In genomic region chr9:86777309-86777708, GRCm38 (mm10) we compare ENCODE assay signal across 18 mouse cellular contexts. TPM values are rescaled to one million over a fixed set of nuclear protein-coding genes. Genes with fewer than 3 reads are reported as not detected.
DNase-seq lines count a peak whose midpoint lies in the region; ATAC-seq lines count a peak whose summit lies in the region.
"Had no signal": no experiment of that assay in that cellular context is flagged by ENCODE, and none has a peak within 500 bp of the region (broad histone marks: within the 10 kb centered on the region; RNA-seq: fewer than 3 reads in every experiment).

No protein-coding gene starts in this region.

- H3K4me2 ChIP-seq in kidney, embryonic 15.5 days: no peak overlapping the region
- H3K4me2 ChIP-seq in forebrain, embryonic 16.5 days (ENCODE audit: low read length): no peak overlapping the region
- H3K4me2 ChIP-seq in heart, embryonic 11.5 days: no peak overlapping the region
- H3K4me2 ChIP-seq: liver, embryonic 12.5 days; lung, embryonic 14.5 days had no signal

- 53% methylated on average over 7 of the region's 7 CpGs for WGBS in kidney, embryonic 15.5 days
- 59% methylated on average over 7 of the region's 7 CpGs for WGBS in forebrain, embryonic 16.5 days
- WGBS in heart, embryonic 11.5 days (ENCODE audit: insufficient replicate concordance): 64% methylated on average over 7 of the region's 7 CpGs

- no peaks in the 10 kb centered on the region for H3K27me3 ChIP-seq in kidney, embryonic 15.5 days
- H3K27me3 ChIP-seq in forebrain, embryonic 16.5 days (replicated peaks; ENCODE audit: control insufficient read depth, insufficient read depth, low read length): no peaks in the 10 kb centered on the region
- H3K27me3 ChIP-seq in heart, embryonic 11.5 days (ENCODE audit: control insufficient read depth, insufficient read depth, low read length): no peaks in the 10 kb centered on the region
- H3K27me3 ChIP-seq: liver, embryonic 12.5 days; Patski had no signal

- 0 out of 2 replicates have a peak, but pooled peaks have one; percentile 12 for ATAC-seq in kidney, embryonic 15.5 days (replicated peaks; ENCODE audit: low FRiP score)
- peak; percentile 61 for ATAC-seq in forebrain, embryonic 16.5 days
- no peak for ATAC-seq in heart, embryonic 11.5 days (replicated peaks; ENCODE audit: insufficient number of reproducible peaks, low FRiP score, low TSS enrichment)
- ATAC-seq: activated CD4-positive, CD25-positive, alpha-beta regulatory T cell, adult 4 months; liver, embryonic 12.5 days; Patski had no signal

- H3K4me3 ChIP-seq in kidney, embryonic 15.5 days (replicated peaks): no peak overlapping the region
- H3K4me3 ChIP-seq in forebrain, embryonic 16.5 days (replicated peaks; ENCODE audit: low read length): no peak overlapping the region
- no peak overlapping the region for H3K4me3 ChIP-seq in heart, embryonic 11.5 days (ENCODE audit: low read depth, low read length)
- H3K4me3 ChIP-seq: heart, adult 2 months; liver, embryonic 12.5 days had no signal

- H3K27ac ChIP-seq in kidney, embryonic 15.5 days: no peak overlapping the region
- no peak overlapping the region for H3K27ac ChIP-seq in forebrain, embryonic 16.5 days (ENCODE audit: low read length)
- H3K27ac ChIP-seq in heart, embryonic 11.5 days (ENCODE audit: low read depth, low read length): no peak overlapping the region
- H3K27ac ChIP-seq: heart, adult 2 months; liver, embryonic 12.5 days had no signal

- no peaks in the 10 kb centered on the region for H3K4me1 ChIP-seq in kidney, embryonic 15.5 days
- peaks cover 2% of the 10 kb centered on the region; the same call in 1 of the 2 replicates for H3K4me1 ChIP-seq in forebrain, embryonic 16.5 days (replicated peaks; ENCODE audit: control insufficient read depth, insufficient read depth, low read length)
- H3K4me1 ChIP-seq in heart, embryonic 11.5 days (ENCODE audit: control insufficient read depth, insufficient read depth, low read length): 0 out of 2 replicates have a peak, but pooled peaks cover 2% of the 10 kb centered on the region
- H3K4me1 ChIP-seq: liver, embryonic 12.5 days had no signal

- peak; percentile 81 for DNase-seq in heart, adult 11 months
- no peak for DNase-seq in heart, postnatal 4 days
- no peak for DNase-seq in kidney, adult 18-20 months
- DNase-seq in MN1 (ENCODE audit: low spot score): peak; percentile 30
- DNase-seq in spleen, postnatal 36 days (ENCODE audit: low spot score in 2 of 2): no peak
- DNase-seq: adrenal gland, postnatal 25 days; B cell, adult 2 months; cerebellum, adult 8-10 months; heart, adult 2 months; lung, embryonic 14.5 days; midbrain, embryonic 14.5 days; thymus, postnatal 14 days had no signal

- 0 out of 2 replicates have a peak, but pooled peaks cover 2% of the 10 kb centered on the region for H3K36me3 ChIP-seq in kidney, embryonic 15.5 days
- peaks cover 12% of the 10 kb centered on the region for H3K36me3 ChIP-seq in forebrain, embryonic 16.5 days (ENCODE audit: control insufficient read depth, insufficient read depth)
- no peaks in the 10 kb centered on the region for H3K36me3 ChIP-seq in heart, embryonic 11.5 days (ENCODE audit: control insufficient read depth, insufficient read depth, low read length)
- H3K36me3 ChIP-seq: liver, embryonic 12.5 days had no signal

- no peak overlapping the region for H3K9ac ChIP-seq in kidney, embryonic 15.5 days
- H3K9ac ChIP-seq in forebrain, embryonic 16.5 days (replicated peaks; ENCODE audit: low read depth, low read length): no peak overlapping the region
- H3K9ac ChIP-seq in heart, embryonic 11.5 days (ENCODE audit: low read depth, low read length): no peak overlapping the region
- H3K9ac ChIP-seq: liver, embryonic 12.5 days; lung, embryonic 14.5 days had no signal

- H3K9me3 ChIP-seq in kidney, embryonic 15.5 days (replicated peaks): no peaks in the 10 kb centered on the region
- H3K9me3 ChIP-seq in forebrain, embryonic 16.5 days (ENCODE audit: control insufficient read depth, low read length): no peaks in the 10 kb centered on the region
- H3K9me3 ChIP-seq in heart, embryonic 11.5 days (replicated peaks; ENCODE audit: control insufficient read depth, low read length): no peaks in the 10 kb centered on the region
- H3K9me3 ChIP-seq: liver, embryonic 12.5 days had no signal

RNA-seq across cellular contexts. Expression of gene Prss35, which starts 33.9 kb away (rescaled TPM):
- 1 to 10 TPM; 6.6 to 7.7 TPM for total RNA-seq in heart, postnatal 4 days (2021)
- 9.7 and 12.2 TPM in 2 replicates for polyA plus RNA-seq in kidney, embryonic 15.5 days (2015; fragmentation: Nextera tagmentation; extraction: Ambion mirVana)
- 0.90 and 2.3 TPM in 2 replicates for polyA plus RNA-seq in forebrain, embryonic 16.5 days (2015; fragmentation: Nextera tagmentation; extraction: Ambion mirVana)
- polyA plus RNA-seq in heart, embryonic 11.5 days (2014; fragmentation: Nextera tagmentation; extraction: Ambion mirVana): 12.8 and 16.8 TPM in 2 replicates
- polyA plus RNA-seq: activated CD4-positive, CD25-positive, alpha-beta regulatory T cell, adult 4 months had no signal

Comparison
In these comparisons a context has a peak if more than half of its experiments do, and no peak if none do; other contexts are left out.
1. DNase-seq: peak in heart, adult 11 months (single experiment) and MN1 (single experiment); none in heart, postnatal 4 days (single experiment), kidney, adult 18-20 months (single experiment) and spleen, postnatal 36 days (0 of 2).